Mouse (Mus musculus) embryonic facial prominence, embryonic 11.5 days (tissue): ENCODE data around the gene Hnf4a. TPM values are rescaled to one million over a fixed set of nuclear protein-coding genes. Genes with fewer than 3 reads are reported as not detected.

Experiments used
- polyA plus RNA-seq: library from polyadenylated mRNA; unstranded; fragments of >200 nt; fragmentation: Nextera tagmentation; extraction: Ambion mirVana; gene quantifications from 2 replicates; pipeline ENCODE4 v1.2.1, GENCODE M21; 2014

Hnf4a gene
- polyA plus RNA-seq, 1 experiment from 2014 or later: not detected

Other genes starting within 250 kb of the Hnf4a start
- 0.42 and 0.54 TPM in 2 replicates for gene Jph2, start 108.8 kb upstream of the Hnf4a start, polyA plus RNA-seq
- 105 and 106 TPM in 2 replicates for gene Oser1, start 82.1 kb upstream of the Hnf4a start, polyA plus RNA-seq
- gene Gdap1l1, start 68.3 kb upstream of the Hnf4a start, polyA plus RNA-seq: 10.9 and 13.6 TPM in 2 replicates
- 9.0 and 9.7 TPM in 2 replicates for gene Fitm2, start 34.2 kb upstream of the Hnf4a start, polyA plus RNA-seq
- gene R3hdml, start 14.5 kb upstream of the Hnf4a start, polyA plus RNA-seq: not detected in 2 replicates
- gene Ttpal, start 95.5 kb downstream of the Hnf4a start, polyA plus RNA-seq: 45.3 and 47.2 TPM in 2 replicates
- gene Serinc3, start 138.3 kb downstream of the Hnf4a start, polyA plus RNA-seq: 26.0 and 27.9 TPM in 2 replicates
- gene Pkig, start 151.6 kb downstream of the Hnf4a start, polyA plus RNA-seq: 166 and 173 TPM in 2 replicates
- gene Ada, start 243.4 kb downstream of the Hnf4a start, polyA plus RNA-seq: 10.3 and 11.0 TPM in 2 replicates